Mouse (Mus musculus) hindlimb bud, embryonic 11.5 days (tissue): Measurements from ENCODE around the gene Ramac.

Experiments
- DNase-seq: peaks from one replicate; pipeline ENCODE4 v3.0.0-alpha.2; 2012; ENCODE audit warnings: low read depth, low spot score; ENCODE audit errors: extremely low spot score

Ramac gene

GRCm38 (mm10) chr7:81775325-81775724, 12.6 kb downstream of the Ramac start:
- no peak for DNase-seq

GRCm38 (mm10) chr7:81777667-81778218, 15.0 kb downstream of the Ramac start:
- DNase-seq, result no peak

GRCm38 (mm10) chr7:81788536-81788935, 25.8 kb downstream of the Ramac start:
- no peak for DNase-seq

- DNase-seq, result peak; percentile 69
Observed at GRCm38 (mm10) chr7:81789095-81789757, 26.5 kb downstream of the Ramac start, which contains the start of gene 3110040N11Rik. Gene 3110040N11Rik (minus strand): TSS chr7:81789478.

- no peak for DNase-seq
Observed at GRCm38 (mm10) chr7:81806067-81806466, 43.3 kb downstream of the Ramac start.
